29 mouse cellular contexts compared by ENCODE assay signal in genomic region chr16:90963866-90964265, GRCm38 (mm10). TPM values are rescaled to one million over a fixed set of nuclear protein-coding genes. Genes with fewer than 3 reads are reported as not detected.
DNase-seq lines count a peak whose midpoint lies in the region; ATAC-seq lines count a peak whose summit lies in the region.
"Had no signal": no experiment of that assay in that cellular context is flagged by ENCODE, and none has a peak within 500 bp of the region (broad histone marks: within the 10 kb centered on the region; RNA-seq: fewer than 3 reads in every experiment).

No protein-coding gene starts in this region.

- peak overlapping the region; percentile 13 for H3K4me2 ChIP-seq in heart, embryonic 13.5 days
- H3K4me2 ChIP-seq in liver, embryonic 15.5 days: peak overlapping the region; percentile 56
- H3K4me2 ChIP-seq: embryonic facial prominence, embryonic 15.5 days; hindbrain, embryonic 12.5 days; limb, embryonic 13.5 days; midbrain, embryonic 11.5 days had no signal

- no peak overlapping the region for H3K4me3 ChIP-seq in heart, embryonic 13.5 days
- 0 out of 2 replicates have a peak overlapping the region, but pooled peaks have one; percentile 6 for H3K4me3 ChIP-seq in liver, embryonic 15.5 days (replicated peaks)
- H3K4me3 ChIP-seq: embryonic facial prominence, embryonic 10.5 days; embryonic facial prominence, embryonic 15.5 days; forebrain, embryonic 10.5 days; hindbrain, embryonic 12.5 days; limb, embryonic 13.5 days had no signal

- intact Hi-C loops in heart, postnatal 14 days (cut with DNase I): no loop called here

- H3K27ac ChIP-seq in heart, embryonic 13.5 days (replicated peaks): no peak overlapping the region
- H3K27ac ChIP-seq in liver, embryonic 15.5 days (replicated peaks): peak overlapping the region; percentile 86
- H3K27ac ChIP-seq: embryonic facial prominence, embryonic 10.5 days; embryonic facial prominence, embryonic 15.5 days; forebrain, embryonic 10.5 days; hindbrain, embryonic 12.5 days; limb, embryonic 13.5 days; stomach, postnatal 0 days had no signal

- DNase-seq in heart, postnatal 14 days: no peak
- peak; percentile 46 for DNase-seq in liver
- no peak for DNase-seq in cerebellum, adult 11-12 months
- DNase-seq in kidney, postnatal 4 days: no peak
- no peak for DNase-seq in thymus, adult 18-20 months
- DNase-seq: adrenal gland, postnatal 25 days; cerebellum, adult 2 months; cerebellum, postnatal 25 days; kidney, adult 8-10 months; kidney, postnatal 10 days; lung, adult 2 months; lung, postnatal 14 days; right cerebral cortex, postnatal 25 days; spleen, adult 18-20 months; thymus, adult 2 months; thymus, postnatal 36 days had no signal

- peaks cover 61% of the 10 kb centered on the region for H3K36me3 ChIP-seq in heart, embryonic 13.5 days
- H3K36me3 ChIP-seq in liver, embryonic 15.5 days (replicated peaks): peaks cover 79% of the 10 kb centered on the region

- no peaks in the 10 kb centered on the region for H3K4me1 ChIP-seq in heart, embryonic 13.5 days
- H3K4me1 ChIP-seq in liver, embryonic 15.5 days (replicated peaks): peaks cover 34% of the 10 kb centered on the region
- H3K4me1 ChIP-seq: embryonic facial prominence, embryonic 10.5 days; embryonic facial prominence, embryonic 15.5 days; forebrain, embryonic 10.5 days; hindbrain, embryonic 12.5 days; limb, embryonic 13.5 days had no signal

- WGBS in heart, embryonic 13.5 days: 70% methylated on average over 10 of the region's 10 CpGs
- WGBS in liver, embryonic 15.5 days (ENCODE audit: insufficient replicate concordance): 52% methylated on average over 10 of the region's 10 CpGs

- no peaks in the 10 kb centered on the region for H3K27me3 ChIP-seq in heart, embryonic 13.5 days (replicated peaks)
- no peaks in the 10 kb centered on the region for H3K27me3 ChIP-seq in liver, embryonic 15.5 days
- H3K27me3 ChIP-seq: embryonic facial prominence, embryonic 15.5 days; hindbrain, embryonic 12.5 days; limb, embryonic 13.5 days had no signal

- H3K9ac ChIP-seq in heart, embryonic 13.5 days: no peak overlapping the region
- peak overlapping the region; percentile 15; the same call in 1 of the 2 replicates for H3K9ac ChIP-seq in liver, embryonic 15.5 days
- H3K9ac ChIP-seq: embryonic facial prominence, embryonic 15.5 days; hindbrain, embryonic 12.5 days; limb, embryonic 13.5 days had no signal

- no peaks in the 10 kb centered on the region for H3K9me3 ChIP-seq in heart, embryonic 13.5 days
- H3K9me3 ChIP-seq in liver, embryonic 15.5 days (replicated peaks): no peaks in the 10 kb centered on the region
- H3K9me3 ChIP-seq: embryonic facial prominence, embryonic 10.5 days; embryonic facial prominence, embryonic 15.5 days; forebrain, embryonic 10.5 days; hindbrain, embryonic 12.5 days; limb, embryonic 13.5 days had no signal

- no peak for ATAC-seq in heart, embryonic 13.5 days (ENCODE audit: extremely low read depth, insufficient number of reproducible peaks, low FRiP score, low TSS enrichment)
- ATAC-seq in liver, embryonic 15.5 days (ENCODE audit: insufficient read depth): peak; percentile 75
- ATAC-seq: CD4-positive, CD25-positive, alpha-beta regulatory T cell, adult 4 months; forebrain, embryonic 16.5 days; intestine, embryonic 16.5 days; midbrain, embryonic 16.5 days had no signal

RNA-seq across cellular contexts. Expression of gene Cfap298, which starts 29.0 kb away (rescaled TPM):
- polyA plus RNA-seq in heart, embryonic 13.5 days (2015; fragmentation: Nextera tagmentation; extraction: Ambion mirVana): 34.6 and 36.9 TPM in 2 replicates
- 10 to 100 TPM; 25.6 to 28.3 TPM for total RNA-seq in heart, postnatal 14 days (2021)
- 17.3 and 18.1 TPM in 2 replicates for polyA plus RNA-seq in liver, embryonic 15.5 days (2015; fragmentation: Nextera tagmentation; extraction: Ambion mirVana)

RNA-seq across cellular contexts. Expression of gene Synj1, which starts 47.2 kb away (rescaled TPM):
- 9.5 and 11.4 TPM in 2 replicates for polyA plus RNA-seq in heart, embryonic 13.5 days (2015; fragmentation: Nextera tagmentation; extraction: Ambion mirVana)
- total RNA-seq in heart, postnatal 14 days (2021): 10 to 100 TPM; 28.6 to 32.5 TPM
- 19.5 and 20.6 TPM in 2 replicates for polyA plus RNA-seq in liver, embryonic 15.5 days (2015; fragmentation: Nextera tagmentation; extraction: Ambion mirVana)
